Mouse (Mus musculus): ENCODE data around the gene Rrnad1.

GRCm38 (mm10) chr3:87944838-87945600 is 14.5 kb upstream of the Rrnad1 start:
- TF ChIP-seq CTCF (IDR thresholded peaks at IDR 0.05; ENCODE audit: borderline replicate concordance, extremely low read depth, insufficient read depth, insufficient read length) (no peak), POLR2A (IDR thresholded peaks at IDR 0.05; ENCODE audit: borderline replicate concordance, extremely low read depth, insufficient read depth, insufficient read length, poor library complexity, severe bottlenecking) (no peak)

Data from brain, embryonic 14.5 days (tissue).